Mouse (Mus musculus) thymus, adult 2 months (tissue): ENCODE measurements at regions not wholly inside any gene's neighbourhood (a gene's known extent, or its start where the extent isn't known, plus 50 kb on each side); places are given as distances from the start of the nearest gene placed in this dataset.

Source experiments
- DNase-seq: peaks from one replicate; pipeline ENCODE4 v3.0.0; 2021
- H3K27ac ChIP-seq: fragments of 200-500 bp; 2 replicates; pipeline ENCODE4 v1.5.1; 2012; ENCODE audit warnings: low read length, control low read depth; ENCODE audit not compliant: control insufficient read depth, insufficient read depth
- H3K27me3 ChIP-seq: fragments of 200-500 bp; 2 replicates; pipeline ENCODE4 v1.6.1; 2012; ENCODE audit warnings: mild to moderate bottlenecking, low read length, moderate library complexity, mixed read lengths; ENCODE audit not compliant: control insufficient read depth, insufficient read depth
- H3K36me3 ChIP-seq: fragments of 200-500 bp; 2 replicates; pipeline ENCODE4 v1.6.1; 2012; ENCODE audit warnings: mild to moderate bottlenecking, low read length, moderate library complexity; ENCODE audit not compliant: control insufficient read depth, insufficient read depth
- H3K4me1 ChIP-seq: fragments of 200-500 bp; replicated peaks from 2 replicates; pipeline ENCODE4 v1.6.1; 2012; ENCODE audit warnings: low read length; ENCODE audit not compliant: control insufficient read depth, insufficient read depth
- H3K4me3 ChIP-seq: fragments of 200-500 bp; 2 replicates; pipeline ENCODE4 v1.5.1; 2012; ENCODE audit warnings: mild to moderate bottlenecking, low read length, control low read depth, moderate library complexity; ENCODE audit not compliant: control insufficient read depth, insufficient read depth
- CTCF ChIP-seq: fragments of 200-500 bp; IDR thresholded peaks from 2 replicates; pipeline ENCODE4 v1.5.1; 2012; ENCODE audit warnings: mild to moderate bottlenecking, control low read depth, low read length, moderate library complexity, borderline replicate concordance; ENCODE audit not compliant: control insufficient read depth, poor library complexity, insufficient read depth; ENCODE audit errors: extremely low read depth
- POLR2A ChIP-seq: fragments of 200-500 bp; IDR thresholded peaks from 2 replicates; pipeline ENCODE4 v1.6.1; 2012; ENCODE audit warnings: mild to moderate bottlenecking, low read length, control low read depth, moderate library complexity; ENCODE audit not compliant: control insufficient read depth, poor library complexity, insufficient read depth; ENCODE audit errors: extremely low read depth
- WGBS: fragments of 180-500 bp; shearing (Covaris S2); methylation state at CpG from one replicate; pipeline ENCODE4 v1.1.7; 2018; 5-methylcytosine and 5-hydroxymethylcytosine counted together

- Histone ChIP-seq H3K36me3 (no peaks in the 10 kb centered on the region), H3K4me3 (no peak overlapping the region), H3K27me3 (no peaks in the 10 kb centered on the region), H3K4me1 (no peaks in the 10 kb centered on the region), H3K27ac (no peak overlapping the region)
- DNase-seq: no peak
- WGBS: 49% methylated on average over 4 of the region's 4 CpGs
- TF ChIP-seq CTCF (no peak), POLR2A (no peak)
These were observed 303.2 kb upstream of the Jag1 start for GRCm38 (mm10) chr2:137419678-137420077.

DNA sequence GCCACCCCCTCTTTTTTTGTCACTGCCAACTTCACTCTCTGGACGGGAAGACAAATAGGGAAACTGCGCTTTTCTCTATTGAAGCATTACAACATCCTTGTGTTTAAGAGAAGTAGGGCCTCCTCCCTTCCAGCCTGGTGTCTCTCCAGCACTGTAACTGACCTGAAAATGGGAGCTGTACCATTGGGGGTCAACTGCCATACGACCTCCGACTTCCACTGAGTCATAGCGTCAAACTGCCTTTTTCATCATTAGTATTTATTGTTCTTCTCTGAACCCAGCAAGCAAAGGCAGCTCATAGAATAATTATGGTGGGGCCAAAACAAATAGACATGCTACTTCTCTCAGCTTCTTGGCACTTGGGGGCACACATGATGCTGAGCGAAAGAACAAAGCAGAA, 301.2 kb upstream of the Jag1 start:
- 92% methylated on average over 6 of the region's 6 CpGs for WGBS
- TF ChIP-seq CTCF (no peak), POLR2A (no peak)
- no peak overlapping the region for H3K4me3 ChIP-seq

GRCm38 (mm10) chr2:137413432-137413831, 297.0 kb upstream of the Jag1 start:
- TF ChIP-seq CTCF: no peak
- no peak for TF ChIP-seq POLR2A
- no peak for DNase-seq

More for the DNA sequence above, 301.2 kb upstream of the Jag1 start:
- DNase-seq: no peak
- Histone ChIP-seq H3K27ac (no peak overlapping the region), H3K36me3 (no peaks in the 10 kb centered on the region), H3K27me3 (no peaks in the 10 kb centered on the region), H3K4me1 (no peaks in the 10 kb centered on the region)

GRCm38 (mm10) chr2:137409611-137410010, 293.2 kb upstream of the Jag1 start:
- H3K4me3 ChIP-seq: no peak overlapping the region
- H3K4me1 ChIP-seq: no peaks in the 10 kb centered on the region
- WGBS: 92% methylated on average over 2 of the region's 2 CpGs
- TF ChIP-seq POLR2A: no peak
- H3K27me3 ChIP-seq: no peaks in the 10 kb centered on the region
- H3K27ac ChIP-seq: no peak overlapping the region
- DNase-seq: no peak
- H3K36me3 ChIP-seq: no peaks in the 10 kb centered on the region

More at GRCm38 (mm10) chr2:137413432-137413831, 297.0 kb upstream of the Jag1 start:
- Histone ChIP-seq H3K4me3 (no peak overlapping the region), H3K27ac (no peak overlapping the region), H3K4me1 (no peaks in the 10 kb centered on the region), H3K27me3 (no peaks in the 10 kb centered on the region), H3K36me3 (no peaks in the 10 kb centered on the region)
- WGBS: 86% methylated on average over 3 of the region's 3 CpGs

- 89% methylated on average over 2 of the region's 2 CpGs for WGBS
- no peak for DNase-seq
- no peaks in the 10 kb centered on the region for H3K36me3 ChIP-seq
- H3K4me1 ChIP-seq: no peaks in the 10 kb centered on the region
- no peak overlapping the region for H3K27ac ChIP-seq
- TF ChIP-seq POLR2A: no peak
- TF ChIP-seq CTCF: no peak
- H3K4me3 ChIP-seq: no peak overlapping the region
- no peaks in the 10 kb centered on the region for H3K27me3 ChIP-seq
These were observed 291.9 kb upstream of the Jag1 start for GRCm38 (mm10) chr2:137408294-137408693.

GRCm38 (mm10) chr2:137393486-137393885, 277.0 kb upstream of the Jag1 start:
- no peaks in the 10 kb centered on the region for H3K36me3 ChIP-seq
- no peaks in the 10 kb centered on the region for H3K4me1 ChIP-seq
- 94% methylated on average over 4 of the region's 4 CpGs for WGBS
- TF ChIP-seq CTCF (no peak), POLR2A (no peak)
- no peaks in the 10 kb centered on the region for H3K27me3 ChIP-seq
- H3K27ac ChIP-seq: no peak overlapping the region
- DNase-seq: no peak
- no peak overlapping the region for H3K4me3 ChIP-seq

DNA sequence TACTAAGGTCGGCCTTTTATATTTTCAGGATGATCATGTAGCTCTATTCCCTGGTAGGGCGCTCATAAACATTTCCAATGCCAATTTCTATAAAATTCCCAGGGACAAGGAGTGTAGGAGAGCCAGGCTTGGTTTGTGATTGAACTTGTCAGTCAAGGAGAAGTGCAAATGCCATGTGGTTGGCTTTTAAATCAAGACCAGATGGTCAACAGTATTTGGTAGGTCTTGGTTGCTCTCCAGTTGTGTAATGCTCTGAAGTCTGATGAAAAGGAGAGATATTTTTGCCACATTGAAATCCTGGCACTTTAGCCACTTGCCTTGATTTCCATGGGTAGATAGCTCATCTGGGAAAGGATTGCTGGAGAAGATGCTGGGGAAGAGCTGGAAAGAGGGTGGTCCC, 263.4 kb upstream of the Jag1 start:
- TF ChIP-seq POLR2A (no peak), CTCF (no peak)
- WGBS: 91% methylated on average over 2 of the region's 2 CpGs
- Histone ChIP-seq H3K36me3 (no peaks in the 10 kb centered on the region), H3K4me1 (no peaks in the 10 kb centered on the region), H3K27me3 (no peaks in the 10 kb centered on the region), H3K27ac (no peak overlapping the region), H3K4me3 (no peak overlapping the region)
- no peak for DNase-seq
